Mouse (Mus musculus) thymus, adult 2 months (tissue): ENCODE measurements around the gene Slc8a1. TPM values are rescaled to one million over a fixed set of nuclear protein-coding genes. Genes with fewer than 3 reads are reported as not detected.
A peak's percentile ranks its signal among the peaks of the same experiment; 100 is the strongest.

Experiments
- DNase-seq: peaks from one replicate; pipeline ENCODE4 v3.0.0; 2021
- H3K27ac ChIP-seq: fragments of 200-500 bp; 2 replicates; pipeline ENCODE4 v1.5.1; 2012; ENCODE audit warnings: low read length, control low read depth; ENCODE audit not compliant: control insufficient read depth, insufficient read depth
- H3K27me3 ChIP-seq: fragments of 200-500 bp; 2 replicates; pipeline ENCODE4 v1.6.1; 2012; ENCODE audit warnings: mild to moderate bottlenecking, low read length, moderate library complexity, mixed read lengths; ENCODE audit not compliant: control insufficient read depth, insufficient read depth
- H3K36me3 ChIP-seq: fragments of 200-500 bp; 2 replicates; pipeline ENCODE4 v1.6.1; 2012; ENCODE audit warnings: mild to moderate bottlenecking, low read length, moderate library complexity; ENCODE audit not compliant: control insufficient read depth, insufficient read depth
- H3K4me1 ChIP-seq: fragments of 200-500 bp; replicated peaks from 2 replicates; pipeline ENCODE4 v1.6.1; 2012; ENCODE audit warnings: low read length; ENCODE audit not compliant: control insufficient read depth, insufficient read depth
- H3K4me3 ChIP-seq: fragments of 200-500 bp; 2 replicates; pipeline ENCODE4 v1.5.1; 2012; ENCODE audit warnings: mild to moderate bottlenecking, low read length, control low read depth, moderate library complexity; ENCODE audit not compliant: control insufficient read depth, insufficient read depth
- CTCF ChIP-seq: fragments of 200-500 bp; IDR thresholded peaks from 2 replicates; pipeline ENCODE4 v1.5.1; 2012; ENCODE audit warnings: mild to moderate bottlenecking, control low read depth, low read length, moderate library complexity, borderline replicate concordance; ENCODE audit not compliant: control insufficient read depth, poor library complexity, insufficient read depth; ENCODE audit errors: extremely low read depth
- POLR2A ChIP-seq: fragments of 200-500 bp; IDR thresholded peaks from 2 replicates; pipeline ENCODE4 v1.6.1; 2012; ENCODE audit warnings: mild to moderate bottlenecking, low read length, control low read depth, moderate library complexity; ENCODE audit not compliant: control insufficient read depth, poor library complexity, insufficient read depth; ENCODE audit errors: extremely low read depth
- WGBS: fragments of 180-500 bp; shearing (Covaris S2); methylation state at CpG from one replicate; pipeline ENCODE4 v1.1.7; 2018; 5-methylcytosine and 5-hydroxymethylcytosine counted together
- polyA plus RNA-seq: library from polyadenylated mRNA; depleted of rRNA; stranded (reverse); fragments of >200 nt; gene quantifications from 2 replicates; pipeline ENCODE4 v1.2.3, GENCODE M21; 2012; rRNA removed

The Slc8a1 gene
- polyA plus RNA-seq, result 1.5 and 3.1 TPM in 2 replicates

GRCm38 (mm10) chr17:81738311-81738755 lies at the start of gene Slc8a1:
TSS of gene Slc8a1 (minus strand) at chr17:81738377.
- H3K27me3 ChIP-seq, result no peaks in the 10 kb centered on the region
- WGBS, result 95% methylated on average over 14 of the region's 14 CpGs
- H3K4me1 ChIP-seq, result no peaks in the 10 kb centered on the region
- H3K36me3 ChIP-seq, result no peaks in the 10 kb centered on the region
- no peak for DNase-seq
- no peak within 1 kb of the TSS for H3K4me3 ChIP-seq
- TF ChIP-seq CTCF, result no peak
- no peak for TF ChIP-seq POLR2A
- H3K27ac ChIP-seq, result no peak within 1 kb of the TSS

GRCm38 (mm10) chr17:81787350-81787749 lies 49.2 kb upstream of the Slc8a1 start:
- no peaks in the 10 kb centered on the region for H3K36me3 ChIP-seq
- no peaks in the 10 kb centered on the region for H3K4me1 ChIP-seq
- DNase-seq, result peak; percentile 5
- 35% methylated on average over 4 of the region's 4 CpGs for WGBS
- H3K4me3 ChIP-seq, result no peak overlapping the region
- no peak for TF ChIP-seq POLR2A
- no peak for TF ChIP-seq CTCF
- no peak overlapping the region for H3K27ac ChIP-seq
- H3K27me3 ChIP-seq, result no peaks in the 10 kb centered on the region

- no peak overlapping the region for H3K27ac ChIP-seq
- H3K4me3 ChIP-seq, result no peak overlapping the region
- H3K36me3 ChIP-seq, result no peaks in the 10 kb centered on the region
- TF ChIP-seq POLR2A, result no peak
- no peak for TF ChIP-seq CTCF
- no peak for DNase-seq
- H3K4me1 ChIP-seq, result no peaks in the 10 kb centered on the region
- H3K27me3 ChIP-seq, result no peaks in the 10 kb centered on the region
- 38% methylated on average over 4 of the region's 4 CpGs for WGBS
Observed at GRCm38 (mm10) chr17:81782326-81782725, 44.1 kb upstream of the Slc8a1 start.

GRCm38 (mm10) chr17:81781491-81781890 lies 43.3 kb upstream of the Slc8a1 start:
- no peak for TF ChIP-seq POLR2A
- TF ChIP-seq CTCF, result no peak
- no peak for DNase-seq
- Histone ChIP-seq H3K4me1 (no peaks in the 10 kb centered on the region), H3K27ac (no peak overlapping the region), H3K36me3 (no peaks in the 10 kb centered on the region), H3K27me3 (no peaks in the 10 kb centered on the region), H3K4me3 (no peak overlapping the region)
- WGBS, result 94% methylated on average over 5 of the region's 5 CpGs

- Histone ChIP-seq H3K36me3 (no peaks in the 10 kb centered on the region), H3K27me3 (no peaks in the 10 kb centered on the region), H3K27ac (no peak overlapping the region), H3K4me1 (no peaks in the 10 kb centered on the region), H3K4me3 (no peak overlapping the region)
- 79% methylated on average over 4 of the region's 4 CpGs for WGBS
- no peak for TF ChIP-seq POLR2A
- TF ChIP-seq CTCF, result no peak
- no peak for DNase-seq
Observed at GRCm38 (mm10) chr17:81779883-81780282, 41.7 kb upstream of the Slc8a1 start.

GRCm38 (mm10) chr17:81750664-81751063 lies 12.5 kb upstream of the Slc8a1 start:
- H3K27ac ChIP-seq, result no peak overlapping the region
- DNase-seq, result no peak
- no peak for TF ChIP-seq POLR2A
- TF ChIP-seq CTCF, result no peak
- no peaks in the 10 kb centered on the region for H3K36me3 ChIP-seq
- WGBS, result 91% methylated on average over 2 of the region's 2 CpGs
- no peaks in the 10 kb centered on the region for H3K4me1 ChIP-seq
- no peak overlapping the region for H3K4me3 ChIP-seq
- no peaks in the 10 kb centered on the region for H3K27me3 ChIP-seq

GRCm38 (mm10) chr17:81743034-81743433 lies 4.9 kb upstream of the Slc8a1 start:
- no peak overlapping the region for H3K4me3 ChIP-seq
- no peaks in the 10 kb centered on the region for H3K4me1 ChIP-seq
- no peak overlapping the region for H3K27ac ChIP-seq
- DNase-seq, result no peak
- no peaks in the 10 kb centered on the region for H3K27me3 ChIP-seq
- 92% methylated on average over 2 of the region's 2 CpGs for WGBS
- no peaks in the 10 kb centered on the region for H3K36me3 ChIP-seq
- TF ChIP-seq POLR2A (no peak), CTCF (no peak)
